Mouse (Mus musculus) neutrophil, adult 5-6 weeks (primary cell): ENCODE results near the gene Cdk2ap1. TPM values are rescaled to one million over a fixed set of nuclear protein-coding genes. Genes with fewer than 3 reads are reported as not detected.
"Not testable (repeated sequence)": the region's sequence is repeated elsewhere in the genome, so short reads cannot be mapped to it uniquely, and the experiment has no call there.

Source experiments
- ATAC-seq: fragments of 151-379, 151-347 bp; 2 replicates; pipeline ENCODE4 v1.8.0; 2017; ENCODE audit warnings: mild to moderate bottlenecking, moderate TSS enrichment; ENCODE audit not compliant: insufficient number of reproducible peaks, poor library complexity, low FRiP score, severe bottlenecking; ENCODE audit errors: extremely low read depth
- total RNA-seq: library from RNA; stranded (forward); fragments of 200-1000 nt; gene quantifications from 2 replicates; pipeline ENCODE4 v1.2.3, GENCODE M21; 2017

Gene Cdk2ap1
- 78.1 and 86.2 TPM in 2 replicates for total RNA-seq

- ATAC-seq = not testable (repeated sequence)
Measured at GRCm38 (mm10) chr5:124362982-124363381, at the start of gene Cdk2ap1. TSS of gene Cdk2ap1 (minus strand) at chr5:124363082.

- no peak for ATAC-seq
Measured at GRCm38 (mm10) chr5:124412163-124412562, 49.3 kb upstream of the Cdk2ap1 start.

- no peak for ATAC-seq
Measured at GRCm38 (mm10) chr5:124410808-124411207, 47.9 kb upstream of the Cdk2ap1 start.

GRCm38 (mm10) chr5:124393726-124394125, 30.8 kb upstream of the Cdk2ap1 start:
- peak; percentile 89 for ATAC-seq

GRCm38 (mm10) chr5:124392412-124392811, 29.5 kb upstream of the Cdk2ap1 start:
- no peak for ATAC-seq

GRCm38 (mm10) chr5:124387932-124388331, 25.1 kb upstream of the Cdk2ap1 start:
- peak; percentile 44; the same call in 1 of the 2 replicates for ATAC-seq

GRCm38 (mm10) chr5:124380121-124380520, 17.2 kb upstream of the Cdk2ap1 start:
- ATAC-seq = no peak

- ATAC-seq = no peak
Measured at GRCm38 (mm10) chr5:124377149-124377548, 14.3 kb upstream of the Cdk2ap1 start.

- no peak for ATAC-seq
Measured at GRCm38 (mm10) chr5:124376401-124376800, 13.5 kb upstream of the Cdk2ap1 start.

- no peak for ATAC-seq
Measured at GRCm38 (mm10) chr5:124374298-124374697, 11.4 kb upstream of the Cdk2ap1 start.

- no peak for ATAC-seq
Measured at GRCm38 (mm10) chr5:124366721-124367120, 3.8 kb upstream of the Cdk2ap1 start.

- ATAC-seq = no peak
Measured at GRCm38 (mm10) chr5:124365754-124366153, 2.9 kb upstream of the Cdk2ap1 start.

GRCm38 (mm10) chr5:124364173-124364918, 1.5 kb upstream of the Cdk2ap1 start:
- no peak for ATAC-seq

GRCm38 (mm10) chr5:124359641-124360040, 3.2 kb downstream of the Cdk2ap1 start:
- no peak for ATAC-seq

GRCm38 (mm10) chr5:124356695-124357094, 6.2 kb downstream of the Cdk2ap1 start:
- no peak for ATAC-seq

- ATAC-seq = no peak
Measured at GRCm38 (mm10) chr5:124355425-124355959, 7.4 kb downstream of the Cdk2ap1 start.

- ATAC-seq = 0 out of 2 replicates have a peak, but pooled peaks have one; percentile 16
Measured at GRCm38 (mm10) chr5:124354574-124355424, 8.1 kb downstream of the Cdk2ap1 start.

- ATAC-seq = peak; percentile 38
Measured at GRCm38 (mm10) chr5:124353726-124354547, 8.9 kb downstream of the Cdk2ap1 start.
